Mouse (Mus musculus) midbrain, embryonic 12.5 days (tissue): ENCODE data around the gene Il10rb. TPM values are rescaled to one million over a fixed set of nuclear protein-coding genes. Genes with fewer than 3 reads are reported as not detected.
A peak's percentile ranks its signal among the peaks of the same experiment; 100 is the strongest.

Source experiments
- ATAC-seq: fragments of 200-750 bp; cut with Nextera tagmentation; 2 replicates; pipeline ENCODE4 v1.8.0; 2017; ENCODE audit warnings: low read depth, moderate TSS enrichment, moderate library complexity; ENCODE audit not compliant: low FRiP score
- H3K27ac ChIP-seq: fragments of 300-500 bp; sonication (generic); replicated peaks from 2 replicates; pipeline ENCODE4 v1.5.1; 2016; ENCODE audit warnings: mild to moderate bottlenecking
- H3K27me3 ChIP-seq: fragments of 300-500 bp; sonication (generic); 2 replicates; pipeline ENCODE4 v1.6.1; 2016; ENCODE audit warnings: mild to moderate bottlenecking
- H3K36me3 ChIP-seq: fragments of 300-500 bp; sonication (generic); 2 replicates; pipeline ENCODE4 v1.6.1; 2016
- H3K4me1 ChIP-seq: fragments of 300-500 bp; sonication (generic); 2 replicates; pipeline ENCODE4 v1.6.1; 2016
- H3K4me2 ChIP-seq: fragments of 300-500 bp; sonication (generic); replicated peaks from 2 replicates; pipeline ENCODE4 v1.6.1; 2016; ENCODE audit warnings: mild to moderate bottlenecking, moderate library complexity
- H3K4me3 ChIP-seq: fragments of 300-500 bp; sonication (generic); 2 replicates; pipeline ENCODE4 v1.5.1; 2016; ENCODE audit warnings: mild to moderate bottlenecking
- H3K9ac ChIP-seq: fragments of 300-500 bp; sonication (generic); replicated peaks from 2 replicates; pipeline ENCODE4 v1.6.1; 2016; ENCODE audit warnings: mild to moderate bottlenecking, moderate library complexity
- H3K9me3 ChIP-seq: fragments of 300-500 bp; sonication (generic); 2 replicates; pipeline ENCODE4 v1.6.1; 2016; ENCODE audit warnings: mild to moderate bottlenecking
- whole genome bisulfite sequencing: fragments of 180-500 bp; shearing (Covaris S2); methylation state at CpG from one replicate; pipeline ENCODE4 v1.1.7; 2016; 5-methylcytosine and 5-hydroxymethylcytosine counted together
- polyA plus RNA-seq: library from polyadenylated mRNA; unstranded; fragments of >200 nt; fragmentation: Nextera tagmentation; extraction: Ambion mirVana; gene quantifications from 2 replicates; pipeline ENCODE4 v1.2.1, GENCODE M21; 2016

The Il10rb gene
- 7.9 and 9.1 TPM in 2 replicates for polyA plus RNA-seq

DNA sequence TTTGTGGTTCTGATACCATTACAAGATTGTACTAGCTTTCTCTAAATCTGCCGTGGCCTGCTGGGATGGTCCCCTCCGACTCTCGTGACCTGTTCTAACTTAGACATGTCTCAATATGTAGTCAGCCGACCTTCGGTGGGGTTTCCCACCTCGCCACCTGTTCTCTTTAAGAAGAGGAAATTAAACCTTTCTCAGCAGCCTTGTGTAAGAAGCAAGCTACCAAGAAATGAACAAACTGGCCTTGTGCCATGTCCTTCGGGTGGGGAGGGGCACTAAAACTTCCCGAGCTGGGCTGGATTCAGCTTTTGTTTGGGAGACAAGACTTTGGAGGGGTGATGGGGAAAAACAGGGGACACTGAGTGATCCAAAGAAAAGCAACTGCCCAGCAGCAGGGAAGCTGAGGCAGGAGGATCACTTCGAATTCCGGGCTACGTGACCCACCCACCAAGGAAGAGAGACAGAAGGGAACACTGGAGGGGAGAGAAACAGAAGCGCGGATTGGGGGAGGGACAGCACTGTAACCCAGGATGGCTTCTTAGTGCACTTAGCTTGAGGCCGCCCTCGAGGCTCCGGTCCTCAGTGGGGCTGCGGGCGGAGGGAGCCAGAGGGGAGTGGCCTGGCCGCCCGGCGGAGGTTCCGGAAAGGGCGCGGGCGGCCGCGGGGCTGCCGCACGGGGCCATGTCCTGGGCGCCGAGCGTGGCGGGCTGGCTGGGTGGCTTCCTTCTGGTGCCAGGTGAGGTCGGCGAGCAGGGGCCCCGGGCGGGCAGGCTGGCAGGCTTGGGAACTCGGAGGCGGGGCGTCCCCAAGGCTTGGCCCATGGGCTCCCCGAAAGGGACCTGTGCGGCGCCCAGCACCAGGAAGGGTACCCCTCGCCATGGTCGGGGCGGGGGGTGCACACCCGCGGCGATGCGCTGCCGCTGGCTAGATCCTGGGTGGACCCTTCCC lies at the start of gene Il10rb:
Gene Il10rb (plus strand): TSS at position 525 of the 945 bp plus-strand sequence.
- Histone ChIP-seq H3K36me3 (peaks cover 8% of the 10 kb centered on the region; the same call in 1 of the 2 replicates), H3K9ac (peak within 1 kb of the TSS; percentile 77), H3K27me3 (peaks cover 15% of the 10 kb centered on the region), H3K27ac (peak within 1 kb of the TSS; percentile 32; the same call in 1 of the 2 replicates), H3K9me3 (no peaks in the 10 kb centered on the region), H3K4me3 (peak within 1 kb of the TSS; percentile 65), H3K4me2 (peak within 1 kb of the TSS; percentile 98), H3K4me1 (peaks cover 13% of the 10 kb centered on the region)
- ATAC-seq = peak; percentile 78
- WGBS = 6% methylated on average over 50 of the region's 51 CpGs

DNA sequence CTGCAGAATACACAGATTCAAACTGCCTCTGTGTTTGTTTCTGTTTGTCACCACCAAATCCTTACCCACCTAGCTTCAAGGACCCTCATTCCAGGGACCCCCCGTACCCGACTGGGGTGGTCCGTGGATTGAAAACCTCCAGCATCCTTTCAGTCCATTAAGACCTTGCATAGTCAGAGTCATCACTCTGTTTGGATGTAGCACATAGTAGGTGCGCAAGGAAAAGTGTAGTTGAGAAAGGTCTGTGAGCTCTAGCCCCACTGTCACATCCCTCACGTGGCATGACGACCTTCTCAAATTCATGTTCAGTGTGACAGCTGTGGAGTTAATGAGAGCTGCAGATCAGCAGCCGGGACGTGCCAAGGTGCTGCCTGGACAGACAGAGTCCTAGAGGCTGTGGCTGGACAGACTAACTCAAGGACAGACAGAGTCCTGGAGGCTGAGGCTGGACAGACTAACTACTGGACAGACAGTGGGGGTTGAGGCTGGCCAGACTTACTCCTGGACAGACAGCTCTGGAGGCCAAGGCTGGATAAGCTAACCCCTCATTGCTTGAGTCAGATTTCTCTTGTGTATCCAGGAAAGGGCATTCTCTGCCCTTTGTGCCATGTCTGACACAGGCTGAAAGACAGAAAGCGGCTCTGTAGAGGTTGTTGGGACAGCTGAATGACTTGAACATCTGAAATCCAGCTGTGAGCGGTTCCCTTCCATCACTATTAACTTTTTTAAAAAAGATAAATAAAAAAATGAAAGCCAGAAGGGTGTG lies 49.0 kb upstream of the Il10rb start:
- H3K4me1 ChIP-seq = no peaks in the 10 kb centered on the region

GRCm38 (mm10) chr16:91357526-91357900 lies 48.5 kb upstream of the Il10rb start:
- H3K9me3 ChIP-seq = no peaks in the 10 kb centered on the region
- H3K36me3 ChIP-seq = no peaks in the 10 kb centered on the region
- H3K9ac ChIP-seq = no peak overlapping the region
- no peak overlapping the region for H3K27ac ChIP-seq
- WGBS = 61% methylated on average over 10 of the region's 10 CpGs
- H3K4me1 ChIP-seq = no peaks in the 10 kb centered on the region
- H3K4me3 ChIP-seq = no peak overlapping the region
- H3K4me2 ChIP-seq = no peak overlapping the region
- H3K27me3 ChIP-seq = peaks cover 33% of the 10 kb centered on the region
- no peak for ATAC-seq

More for the DNA sequence above, 49.0 kb upstream of the Il10rb start:
- Histone ChIP-seq H3K4me3 (no peak overlapping the region), H3K36me3 (no peaks in the 10 kb centered on the region), H3K4me2 (no peak overlapping the region), H3K27me3 (peaks cover 37% of the 10 kb centered on the region), H3K9ac (no peak overlapping the region), H3K9me3 (no peaks in the 10 kb centered on the region), H3K27ac (no peak overlapping the region)
- WGBS = 77% methylated on average over 10 of the region's 10 CpGs
- ATAC-seq = no peak

GRCm38 (mm10) chr16:91358555-91358954 lies 47.4 kb upstream of the Il10rb start:
- Histone ChIP-seq H3K27ac (no peak overlapping the region), H3K4me1 (no peaks in the 10 kb centered on the region), H3K36me3 (no peaks in the 10 kb centered on the region), H3K4me2 (no peak overlapping the region), H3K9me3 (no peaks in the 10 kb centered on the region), H3K9ac (no peak overlapping the region; the same call in 1 of the 2 replicates), H3K27me3 (peaks cover 22% of the 10 kb centered on the region), H3K4me3 (no peak overlapping the region)
- 42% methylated on average over 8 of the region's 8 CpGs for WGBS
- ATAC-seq = 0 out of 2 replicates have a peak, but pooled peaks have one; percentile 6

DNA sequence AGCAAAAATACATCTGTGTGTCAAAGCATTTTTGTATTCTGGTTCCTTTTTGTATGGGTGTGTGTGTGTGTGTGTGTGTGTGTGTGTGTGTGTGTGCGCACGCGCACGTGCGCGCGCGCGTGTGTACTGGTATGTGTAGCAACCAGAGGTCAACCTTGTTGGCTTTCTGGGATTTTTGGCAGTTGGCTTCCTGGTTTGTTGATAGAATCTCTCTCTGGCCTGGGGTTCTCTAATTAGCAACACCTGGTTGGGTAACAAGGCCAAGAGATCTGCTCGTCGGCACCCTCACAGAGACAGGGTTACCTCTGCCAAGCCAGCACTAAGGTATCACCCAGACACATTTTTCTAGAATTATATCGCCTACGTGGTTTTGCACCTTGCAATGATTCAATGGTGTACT lies 46.4 kb upstream of the Il10rb start:
- Histone ChIP-seq H3K9me3 (no peaks in the 10 kb centered on the region), H3K9ac (no peak overlapping the region), H3K27me3 (peaks cover 14% of the 10 kb centered on the region), H3K4me2 (no peak overlapping the region), H3K4me1 (no peaks in the 10 kb centered on the region), H3K36me3 (no peaks in the 10 kb centered on the region), H3K27ac (no peak overlapping the region), H3K4me3 (no peak overlapping the region)
- 96% methylated on average over 13 of the region's 13 CpGs for WGBS
- ATAC-seq = no peak

DNA sequence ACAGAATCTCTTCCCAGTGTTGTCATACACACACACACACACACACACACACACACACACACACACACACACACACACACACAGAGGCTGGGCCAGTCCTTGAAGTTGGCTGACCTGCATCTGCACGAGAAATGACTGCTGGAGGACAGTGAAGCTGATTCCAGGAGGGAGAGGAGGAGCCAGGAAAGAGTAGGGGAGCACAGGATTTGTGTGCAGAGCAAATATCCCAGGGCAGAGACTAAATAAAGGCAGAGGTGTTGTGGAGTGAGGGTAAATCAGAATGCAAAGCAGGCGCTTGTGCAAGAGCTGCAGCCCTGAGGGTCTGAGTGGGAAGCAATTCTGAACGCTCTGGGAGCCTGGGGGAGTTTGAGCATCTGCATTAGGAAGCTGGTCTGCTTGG lies 45.8 kb upstream of the Il10rb start:
- Histone ChIP-seq H3K9ac (no peak overlapping the region), H3K36me3 (no peaks in the 10 kb centered on the region), H3K4me3 (no peak overlapping the region), H3K4me1 (no peaks in the 10 kb centered on the region), H3K27me3 (peaks cover 8% of the 10 kb centered on the region), H3K4me2 (no peak overlapping the region), H3K9me3 (no peaks in the 10 kb centered on the region), H3K27ac (no peak overlapping the region)
- WGBS = 58% methylated on average over 3 of the region's 3 CpGs
- no peak for ATAC-seq

DNA sequence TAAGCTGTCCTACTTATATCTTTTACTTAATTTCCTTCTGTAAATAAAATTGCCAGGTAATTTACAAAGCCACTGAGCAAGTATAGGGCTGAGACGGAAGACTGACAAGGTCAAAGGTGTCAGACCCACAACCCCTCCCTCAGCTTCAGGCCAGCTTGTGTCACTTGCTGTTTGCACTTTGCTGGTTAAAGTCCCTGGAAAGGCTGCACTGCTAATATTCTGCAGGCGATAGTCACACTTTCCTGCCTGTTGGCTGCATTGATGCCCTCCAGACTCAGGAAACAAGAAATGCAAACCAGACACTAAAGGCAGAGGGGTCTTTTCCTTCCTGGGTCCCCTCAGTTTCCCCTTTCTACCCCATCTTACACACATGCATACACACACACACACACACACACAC lies 44.0 kb upstream of the Il10rb start:
- H3K9ac ChIP-seq = no peak overlapping the region
- no peak overlapping the region for H3K4me2 ChIP-seq
- ATAC-seq = no peak
- H3K4me3 ChIP-seq = no peak overlapping the region
- 66% methylated on average over 2 of the region's 2 CpGs for WGBS
- H3K36me3 ChIP-seq = no peaks in the 10 kb centered on the region
- no peaks in the 10 kb centered on the region for H3K9me3 ChIP-seq
- no peak overlapping the region for H3K27ac ChIP-seq
- H3K27me3 ChIP-seq = peaks cover 2% of the 10 kb centered on the region; the same call in 1 of the 2 replicates
- H3K4me1 ChIP-seq = no peaks in the 10 kb centered on the region

DNA sequence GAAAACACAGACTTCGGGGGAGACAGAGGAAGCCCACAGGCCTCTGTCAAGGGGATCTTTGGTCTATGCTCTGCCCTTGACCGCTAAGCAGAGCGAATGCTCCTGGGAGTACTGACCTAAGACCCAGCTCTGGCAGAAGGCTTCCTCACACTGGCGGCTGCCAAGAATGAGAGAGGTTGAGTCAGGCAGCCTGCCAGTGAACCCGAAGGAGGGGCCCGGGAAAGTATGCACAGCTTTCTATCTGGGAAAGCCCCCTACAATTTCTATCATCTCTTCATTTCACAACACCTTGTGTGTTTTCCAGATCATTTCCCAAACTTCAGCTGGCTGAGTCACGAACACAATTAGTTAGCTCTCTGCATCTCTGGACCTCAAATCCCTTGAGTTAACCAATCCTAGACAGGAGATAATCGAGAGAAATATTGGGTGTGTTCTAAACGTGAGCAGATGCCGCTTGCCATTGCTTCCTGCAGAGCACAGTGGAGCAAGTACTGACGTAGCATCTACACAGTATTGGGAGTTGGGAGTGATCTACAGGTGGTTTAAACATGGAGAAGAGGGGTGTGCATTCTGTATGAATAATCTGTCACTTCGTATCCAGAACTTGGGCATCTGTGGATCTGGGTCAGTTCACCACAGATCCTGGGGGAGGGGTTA lies 43.2 kb upstream of the Il10rb start:
- no peak overlapping the region for H3K4me3 ChIP-seq
- H3K9me3 ChIP-seq = no peaks in the 10 kb centered on the region
- H3K27ac ChIP-seq = no peak overlapping the region
- WGBS = 75% methylated on average over 12 of the region's 12 CpGs
- H3K4me2 ChIP-seq = no peak overlapping the region
- H3K9ac ChIP-seq = no peak overlapping the region
- H3K27me3 ChIP-seq = no peaks in the 10 kb centered on the region
- no peaks in the 10 kb centered on the region for H3K36me3 ChIP-seq
- ATAC-seq = no peak
- no peaks in the 10 kb centered on the region for H3K4me1 ChIP-seq

DNA sequence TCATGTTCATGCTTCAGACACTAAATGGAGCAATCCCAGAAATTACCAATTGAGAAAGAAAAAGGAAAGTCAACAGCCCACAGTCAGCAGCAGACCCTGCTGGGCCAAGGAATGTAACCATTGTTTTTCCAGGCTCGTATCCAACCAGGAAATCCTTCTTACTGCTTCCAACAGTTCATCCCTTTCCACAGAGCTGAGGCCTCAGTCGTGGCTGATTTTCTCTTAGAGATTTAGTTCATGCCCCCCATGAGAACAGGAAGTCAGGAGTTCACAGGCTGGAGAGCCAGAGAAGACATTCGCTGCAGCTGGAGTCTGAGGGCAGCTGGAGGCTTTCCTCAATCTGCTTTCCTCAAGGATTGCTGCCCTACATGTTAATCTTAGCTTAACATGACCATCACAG lies 42.5 kb upstream of the Il10rb start:
- H3K4me3 ChIP-seq = no peak overlapping the region
- WGBS = 34% methylated on average over 3 of the region's 3 CpGs
- ATAC-seq = no peak
- H3K27me3 ChIP-seq = no peaks in the 10 kb centered on the region
- H3K27ac ChIP-seq = no peak overlapping the region
- no peak overlapping the region for H3K4me2 ChIP-seq
- no peaks in the 10 kb centered on the region for H3K9me3 ChIP-seq
- no peak overlapping the region for H3K9ac ChIP-seq
- no peaks in the 10 kb centered on the region for H3K4me1 ChIP-seq
- H3K36me3 ChIP-seq = no peaks in the 10 kb centered on the region

GRCm38 (mm10) chr16:91366567-91366966 lies 39.4 kb upstream of the Il10rb start:
- Histone ChIP-seq H3K36me3 (no peaks in the 10 kb centered on the region), H3K9me3 (no peaks in the 10 kb centered on the region), H3K4me2 (no peak overlapping the region), H3K4me1 (no peaks in the 10 kb centered on the region), H3K27me3 (no peaks in the 10 kb centered on the region), H3K9ac (no peak overlapping the region), H3K27ac (no peak overlapping the region), H3K4me3 (no peak overlapping the region)
- ATAC-seq = no peak

GRCm38 (mm10) chr16:91367066-91367465 lies 38.9 kb upstream of the Il10rb start:
- ATAC-seq = no peak
- WGBS = 76% methylated on average over 2 of the region's 2 CpGs
- Histone ChIP-seq H3K27me3 (no peaks in the 10 kb centered on the region), H3K4me1 (0 out of 2 replicates have a peak, but pooled peaks cover under 1% of the 10 kb centered on the region), H3K36me3 (no peaks in the 10 kb centered on the region), H3K9ac (no peak overlapping the region), H3K4me3 (no peak overlapping the region), H3K4me2 (no peak overlapping the region), H3K9me3 (no peaks in the 10 kb centered on the region), H3K27ac (no peak overlapping the region)
